Mouse (Mus musculus) embryonic facial prominence, embryonic 14.5 days (tissue): ENCODE measurements around the gene Trmt61a. TPM values are rescaled to one million over a fixed set of nuclear protein-coding genes. Genes with fewer than 3 reads are reported as not detected.

Source experiments
- ATAC-seq: fragments of 200-750 bp; cut with Nextera tagmentation; 2 replicates; pipeline ENCODE4 v1.8.0; 2017; ENCODE audit warnings: low read depth, moderate number of reproducible peaks, moderate TSS enrichment
- DNase-seq: peaks from one replicate; pipeline ENCODE4 v3.0.0-alpha.2; 2015; ENCODE audit warnings: low spot score
- H3K27ac ChIP-seq: fragments of 300-500 bp; sonication (generic); replicated peaks from 2 replicates; pipeline ENCODE4 v1.5.1; 2014; ENCODE audit warnings: low read depth, mild to moderate bottlenecking, low read length, moderate library complexity
- H3K27me3 ChIP-seq: fragments of 300-500 bp; sonication (generic); replicated peaks from 2 replicates; pipeline ENCODE4 v1.6.1; 2014; ENCODE audit warnings: low read length; ENCODE audit not compliant: control insufficient read depth, insufficient read depth
- H3K36me3 ChIP-seq: fragments of 300-500 bp; sonication (generic); 2 replicates; pipeline ENCODE4 v1.6.1; 2014; ENCODE audit warnings: low read length, mixed read lengths; ENCODE audit not compliant: control insufficient read depth, insufficient read depth
- H3K4me1 ChIP-seq: fragments of 300-500 bp; sonication (generic); 2 replicates; pipeline ENCODE4 v1.6.1; 2014; ENCODE audit warnings: antibody characterized with exemption, low read length; ENCODE audit not compliant: control insufficient read depth, insufficient read depth
- H3K4me2 ChIP-seq: fragments of 300-500 bp; sonication (generic); 2 replicates; pipeline ENCODE4 v1.6.1; 2014; ENCODE audit warnings: low read depth, mild to moderate bottlenecking, low read length, moderate library complexity, mixed read lengths
- H3K4me3 ChIP-seq: fragments of 300-500 bp; sonication (generic); 2 replicates; pipeline ENCODE4 v1.5.1; 2014; ENCODE audit warnings: low read depth, mild to moderate bottlenecking, low read length
- H3K9ac ChIP-seq: fragments of 300-500 bp; sonication (generic); 2 replicates; pipeline ENCODE4 v1.6.1; 2014; ENCODE audit warnings: low read depth, mild to moderate bottlenecking, low read length, moderate library complexity, mixed read lengths
- H3K9me3 ChIP-seq: fragments of 300-500 bp; sonication (generic); 2 replicates; pipeline ENCODE4 v1.6.1; 2016; ENCODE audit warnings: low read length; ENCODE audit not compliant: control insufficient read depth
- WGBS: fragments of 180-500 bp; shearing (Covaris S2); extraction: QIAGEN DNeasy Blood & Tissue Kit; methylation state at CpG from one replicate; pipeline ENCODE4 v1.1.7; 2014; 5-methylcytosine and 5-hydroxymethylcytosine counted together
- polyA plus RNA-seq: library from polyadenylated mRNA; unstranded; fragments of >200 nt; fragmentation: Nextera tagmentation; extraction: Ambion mirVana; gene quantifications from 2 replicates; pipeline ENCODE4 v1.2.1, GENCODE M21; 2014

Trmt61a gene
- polyA plus RNA-seq, 1 experiment from 2014 or later: 5.8 TPM

DNA sequence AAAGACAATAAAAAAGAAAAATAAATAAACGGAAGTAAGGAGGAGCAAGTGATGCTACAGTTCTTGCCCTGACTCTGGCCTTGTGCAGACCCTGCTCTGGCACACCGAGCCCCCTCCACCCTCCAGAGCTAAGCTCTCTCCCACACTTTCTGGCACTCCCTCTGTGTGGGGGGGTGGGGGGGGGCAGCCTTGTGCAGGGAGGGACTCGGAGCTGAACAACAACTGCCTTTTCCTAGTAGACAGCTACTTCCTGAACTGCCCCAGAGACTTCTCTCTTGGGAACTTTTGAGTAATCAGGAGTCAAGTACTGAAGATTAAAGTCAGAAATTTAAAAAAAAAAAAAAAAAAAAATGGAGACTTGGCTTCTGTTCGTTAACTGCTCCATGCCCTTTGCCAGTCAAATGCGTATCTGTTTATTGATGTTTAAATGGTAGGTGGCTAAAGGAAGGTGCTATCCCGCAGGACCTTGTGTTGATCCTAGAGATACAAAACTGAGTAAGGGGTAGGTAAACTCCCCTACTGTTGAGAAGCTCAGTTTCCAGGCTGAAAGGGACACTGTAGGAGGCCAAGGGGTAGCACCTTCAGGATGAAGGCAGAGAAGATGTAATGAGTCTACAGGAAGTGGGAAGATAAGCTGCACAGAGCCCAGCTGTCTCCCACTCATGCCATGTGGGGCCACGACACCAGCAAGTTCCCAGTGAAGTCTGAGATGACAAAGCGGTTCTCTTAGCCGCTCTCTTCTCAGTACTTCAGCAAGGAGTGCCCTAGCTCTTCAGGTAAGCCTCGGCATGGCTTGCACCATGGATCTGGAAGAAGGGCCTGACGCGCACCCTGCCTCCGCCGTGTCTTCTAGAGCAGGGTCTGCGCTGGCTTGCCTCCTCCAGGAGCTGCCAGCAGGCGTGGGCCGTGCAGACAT is 14.4 kb upstream of the Trmt61a start:
- no peak for DNase-seq
- H3K36me3 ChIP-seq: peaks cover 35% of the 10 kb centered on the region
- 64% methylated on average over 11 of the region's 17 CpGs for WGBS
- H3K4me3 ChIP-seq: no peak overlapping the region
- H3K9me3 ChIP-seq: no peaks in the 10 kb centered on the region
- no peak overlapping the region for H3K9ac ChIP-seq
- H3K27me3 ChIP-seq: no peaks in the 10 kb centered on the region
- H3K4me1 ChIP-seq: 0 out of 2 replicates have a peak, but pooled peaks cover 4% of the 10 kb centered on the region
- H3K4me2 ChIP-seq: 0 out of 2 replicates have a peak overlapping the region, but pooled peaks have one; percentile 3
- peak overlapping the region; percentile 72 for H3K27ac ChIP-seq
- ATAC-seq: no peak

- ATAC-seq (peak; percentile 71), DNase-seq (peak; percentile 86)
- 38% methylated on average over 6 of the region's 6 CpGs for WGBS
- Histone ChIP-seq H3K9me3 (no peaks in the 10 kb centered on the region), H3K27ac (peak overlapping the region; percentile 72), H3K36me3 (peaks cover 29% of the 10 kb centered on the region), H3K4me3 (no peak overlapping the region), H3K27me3 (no peaks in the 10 kb centered on the region), H3K4me1 (peaks cover 9% of the 10 kb centered on the region), H3K9ac (no peak overlapping the region), H3K4me2 (0 out of 2 replicates have a peak overlapping the region, but pooled peaks have one; percentile 3)
Observed at GRCm38 (mm10) chr12:111664144-111664634, 13.7 kb upstream of the Trmt61a start.

- H3K9me3 ChIP-seq: no peaks in the 10 kb centered on the region
- DNase-seq (no peak), ATAC-seq (no peak)
- no peak overlapping the region for H3K4me2 ChIP-seq
- peaks cover 12% of the 10 kb centered on the region for H3K4me1 ChIP-seq
- no peak overlapping the region for H3K9ac ChIP-seq
- no peak overlapping the region for H3K27ac ChIP-seq
- H3K27me3 ChIP-seq: peaks cover 7% of the 10 kb centered on the region
- peaks cover 20% of the 10 kb centered on the region for H3K36me3 ChIP-seq
- WGBS: 80% methylated on average over 13 of the region's 13 CpGs
- no peak overlapping the region for H3K4me3 ChIP-seq
Observed at GRCm38 (mm10) chr12:111665041-111665880, 12.6 kb upstream of the Trmt61a start.

DNA sequence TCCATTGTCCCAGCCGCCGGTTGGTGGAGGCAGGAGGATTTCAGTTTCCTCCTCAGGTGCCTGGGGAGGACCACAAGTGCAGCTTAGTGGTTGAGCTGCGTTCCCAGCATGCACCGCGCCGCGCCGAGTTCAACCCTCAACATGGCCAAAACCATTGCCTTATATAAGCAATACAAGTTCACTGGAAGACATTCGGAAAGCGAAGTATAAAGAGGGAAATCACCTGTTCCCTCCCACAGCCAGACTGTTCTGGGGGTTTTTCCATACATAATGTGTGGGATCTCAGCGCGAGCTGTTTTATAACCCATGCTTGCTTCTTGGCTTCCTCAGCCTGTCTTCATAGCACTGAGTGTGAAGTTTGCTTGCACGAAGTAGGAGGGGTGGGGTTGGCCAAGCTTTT is 11.5 kb upstream of the Trmt61a start:
- no peak for ATAC-seq
- H3K27me3 ChIP-seq: peaks cover 18% of the 10 kb centered on the region

DNA sequence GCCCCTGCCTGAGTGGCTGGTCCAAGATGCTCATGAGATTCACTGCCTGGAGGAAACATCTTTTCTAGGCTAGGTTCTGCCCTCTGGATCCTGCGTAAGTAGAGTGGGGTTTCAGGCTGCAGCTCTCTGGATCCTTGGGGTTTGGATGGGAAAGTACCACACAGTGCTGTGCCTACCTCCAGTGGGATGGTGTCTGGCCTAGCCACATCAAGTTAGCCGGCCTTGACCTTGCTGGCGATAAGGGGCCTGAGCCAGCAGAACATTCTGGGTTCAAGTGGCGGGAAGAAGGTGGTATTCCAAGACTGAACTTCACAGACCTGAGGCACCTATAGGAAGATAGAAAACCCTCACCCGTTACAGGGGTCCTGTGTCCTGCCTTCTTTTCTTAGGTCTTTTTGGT is 10.5 kb upstream of the Trmt61a start:
- H3K4me2 ChIP-seq: no peak overlapping the region
- no peaks in the 10 kb centered on the region for H3K9me3 ChIP-seq
- ATAC-seq: no peak
- WGBS: 91% methylated on average over 5 of the region's 5 CpGs
- no peak overlapping the region for H3K4me3 ChIP-seq
- H3K27me3 ChIP-seq: peaks cover 29% of the 10 kb centered on the region
- peaks cover 21% of the 10 kb centered on the region for H3K4me1 ChIP-seq
- no peak for DNase-seq
- H3K36me3 ChIP-seq: 0 out of 2 replicates have a peak, but pooled peaks cover 5% of the 10 kb centered on the region
- H3K9ac ChIP-seq: no peak overlapping the region
- no peak overlapping the region for H3K27ac ChIP-seq

More for the DNA sequence above, 11.5 kb upstream of the Trmt61a start:
- H3K27ac ChIP-seq: no peak overlapping the region
- H3K9ac ChIP-seq: no peak overlapping the region
- H3K4me1 ChIP-seq: peaks cover 15% of the 10 kb centered on the region
- no peak overlapping the region for H3K4me2 ChIP-seq
- no peak for DNase-seq
- no peak overlapping the region for H3K4me3 ChIP-seq
- no peaks in the 10 kb centered on the region for H3K9me3 ChIP-seq
- peaks cover 11% of the 10 kb centered on the region; the same call in 1 of the 2 replicates for H3K36me3 ChIP-seq
- WGBS: 76% methylated on average over 13 of the region's 13 CpGs

- Histone ChIP-seq H3K9me3 (no peaks in the 10 kb centered on the region), H3K27ac (peak overlapping the region; percentile 82), H3K27me3 (peaks cover 40% of the 10 kb centered on the region), H3K9ac (peak overlapping the region; percentile 44), H3K36me3 (0 out of 2 replicates have a peak, but pooled peaks cover 5% of the 10 kb centered on the region), H3K4me3 (peak overlapping the region; percentile 17; the same call in 1 of the 2 replicates), H3K4me2 (peak overlapping the region; percentile 50), H3K4me1 (peaks cover 24% of the 10 kb centered on the region)
- ATAC-seq (peak; percentile 69), DNase-seq (peak; percentile 97)
- 2% methylated on average over 8 of the region's 8 CpGs for WGBS
Observed at GRCm38 (mm10) chr12:111668457-111668912, 9.4 kb upstream of the Trmt61a start.

GRCm38 (mm10) chr12:111669000-111669788 is 8.7 kb upstream of the Trmt61a start:
- WGBS: 62% methylated on average over 21 of the region's 23 CpGs
- H3K27ac ChIP-seq: peak overlapping the region; percentile 82
- H3K9ac ChIP-seq: peak overlapping the region; percentile 44
- DNase-seq (peak; percentile 64), ATAC-seq (no peak)
- no peaks in the 10 kb centered on the region for H3K9me3 ChIP-seq
- H3K4me2 ChIP-seq: peak overlapping the region; percentile 98
- H3K27me3 ChIP-seq: peaks cover 47% of the 10 kb centered on the region
- H3K36me3 ChIP-seq: 0 out of 2 replicates have a peak, but pooled peaks cover 5% of the 10 kb centered on the region
- H3K4me1 ChIP-seq: peaks cover 20% of the 10 kb centered on the region
- 0 out of 2 replicates have a peak overlapping the region, but pooled peaks have one; percentile 17 for H3K4me3 ChIP-seq
